Comparison of ENCODE assay signal across 8 mouse cellular contexts in the genomic region with DNA sequence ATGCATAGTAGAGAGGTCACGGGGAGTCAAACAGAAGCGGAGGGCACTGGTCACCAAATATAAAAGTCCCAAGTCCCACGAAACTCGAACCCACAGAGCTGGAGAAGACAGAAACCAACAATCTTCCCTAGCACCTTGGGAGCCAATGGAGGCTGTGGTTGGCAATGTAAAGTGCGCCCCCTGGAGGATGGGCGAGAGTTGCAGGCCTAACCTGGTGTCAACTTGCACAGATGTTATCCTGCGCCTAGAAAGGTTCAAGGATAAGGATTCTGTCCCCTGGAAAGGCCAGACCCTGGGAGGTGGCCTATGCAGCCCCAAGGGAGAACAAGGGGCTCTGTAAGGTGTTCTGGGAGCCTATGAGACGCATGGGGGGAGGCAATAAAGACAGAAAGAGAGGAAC. TPM values are rescaled to one million over a fixed set of nuclear protein-coding genes. Genes with fewer than 3 reads are reported as not detected.
A peak's percentile ranks its signal among the peaks of the same experiment; 100 is the strongest.
DNase-seq lines count a peak whose midpoint lies in the region; ATAC-seq and TF ChIP-seq lines count a peak whose summit lies in the region.

No protein-coding gene starts in this region.

- H3K9me3 ChIP-seq in embryonic facial prominence, embryonic 12.5 days: no peaks in the 10 kb centered on the region
- H3K9me3 ChIP-seq in heart, postnatal 0 days (replicated peaks; ENCODE audit: control insufficient read depth, low read length): no peaks in the 10 kb centered on the region
- H3K9me3 ChIP-seq in lung, postnatal 0 days (ENCODE audit: low read length): no peaks in the 10 kb centered on the region
- no peaks in the 10 kb centered on the region for H3K9me3 ChIP-seq in midbrain, embryonic 11.5 days (ENCODE audit: control insufficient read depth, low read length)

- peaks cover 19% of the 10 kb centered on the region for H3K4me1 ChIP-seq in embryonic facial prominence, embryonic 12.5 days
- H3K4me1 ChIP-seq in heart, postnatal 0 days (ENCODE audit: control insufficient read depth, insufficient read depth): 0 out of 2 replicates have a peak, but pooled peaks cover 8% of the 10 kb centered on the region
- no peaks in the 10 kb centered on the region for H3K4me1 ChIP-seq in lung, postnatal 0 days (ENCODE audit: insufficient read depth, low read depth, low read length)
- no peaks in the 10 kb centered on the region for H3K4me1 ChIP-seq in midbrain, embryonic 11.5 days (ENCODE audit: control insufficient read depth, insufficient read depth, low read length)

- H3K27me3 ChIP-seq in embryonic facial prominence, embryonic 12.5 days: no peaks in the 10 kb centered on the region
- H3K27me3 ChIP-seq in heart, postnatal 0 days (ENCODE audit: control insufficient read depth, insufficient read depth, low read length): no peaks in the 10 kb centered on the region
- no peaks in the 10 kb centered on the region for H3K27me3 ChIP-seq in lung, postnatal 0 days (replicated peaks; ENCODE audit: insufficient read depth, low read length)
- no peaks in the 10 kb centered on the region for H3K27me3 ChIP-seq in midbrain, embryonic 11.5 days (ENCODE audit: control insufficient read depth, insufficient read depth, low read length)

- WGBS in embryonic facial prominence, embryonic 12.5 days: 66% methylated on average over 8 of the region's 8 CpGs
- WGBS in heart, postnatal 0 days: 73% methylated on average over 8 of the region's 8 CpGs
- 64% methylated on average over 8 of the region's 8 CpGs for WGBS in lung, postnatal 0 days
- WGBS in midbrain, embryonic 11.5 days: 68% methylated on average over 8 of the region's 8 CpGs

- H3K9ac ChIP-seq in embryonic facial prominence, embryonic 12.5 days: no peak overlapping the region
- H3K9ac ChIP-seq in heart, postnatal 0 days (replicated peaks; ENCODE audit: low read depth, low read length): no peak overlapping the region
- no peak overlapping the region for H3K9ac ChIP-seq in lung, postnatal 0 days (replicated peaks; ENCODE audit: low read depth)
- no peak overlapping the region for H3K9ac ChIP-seq in midbrain, embryonic 11.5 days (ENCODE audit: low read length)

- peak overlapping the region; percentile 83 for H3K27ac ChIP-seq in embryonic facial prominence, embryonic 12.5 days
- H3K27ac ChIP-seq in heart, postnatal 0 days (ENCODE audit: low read depth): peak overlapping the region; percentile 71
- peak overlapping the region; percentile 39; the same call in 1 of the 2 replicates for H3K27ac ChIP-seq in lung, postnatal 0 days (ENCODE audit: low read length)
- no peak overlapping the region for H3K27ac ChIP-seq in midbrain, embryonic 11.5 days (ENCODE audit: low read depth, low read length)

- no peak for TF ChIP-seq EP300 in heart, postnatal 0 days (IDR thresholded peaks at IDR 0.05; ENCODE audit: low read depth)
- no peak for TF ChIP-seq EP300 in lung, postnatal 0 days (IDR thresholded peaks at IDR 0.05)

- H3K36me3 ChIP-seq in embryonic facial prominence, embryonic 12.5 days: no peaks in the 10 kb centered on the region
- 0 out of 2 replicates have a peak, but pooled peaks cover 4% of the 10 kb centered on the region for H3K36me3 ChIP-seq in heart, postnatal 0 days (replicated peaks; ENCODE audit: control insufficient read depth, insufficient read depth, low read length)
- H3K36me3 ChIP-seq in lung, postnatal 0 days (ENCODE audit: insufficient read depth, low read length): no peaks in the 10 kb centered on the region
- no peaks in the 10 kb centered on the region for H3K36me3 ChIP-seq in midbrain, embryonic 11.5 days (ENCODE audit: control insufficient read depth, insufficient read depth, low read length)

- peak; percentile 57 for ATAC-seq in CD4-positive, CD25-positive, alpha-beta regulatory T cell, adult 4 months
- ATAC-seq in embryonic facial prominence, embryonic 12.5 days (ENCODE audit: insufficient number of reproducible peaks, insufficient read depth, low FRiP score, low TSS enrichment): no peak
- ATAC-seq in heart, postnatal 0 days (ENCODE audit: insufficient read depth, low read depth): no peak
- no peak for ATAC-seq in lung, postnatal 0 days
- no peak for ATAC-seq in midbrain, embryonic 11.5 days (ENCODE audit: low FRiP score)

- no peak overlapping the region for H3K4me3 ChIP-seq in embryonic facial prominence, embryonic 12.5 days
- H3K4me3 ChIP-seq in heart, postnatal 0 days (ENCODE audit: low read depth, low read length): no peak overlapping the region
- H3K4me3 ChIP-seq in lung, postnatal 0 days (ENCODE audit: low read depth, low read length): no peak overlapping the region
- no peak overlapping the region for H3K4me3 ChIP-seq in midbrain, embryonic 11.5 days (ENCODE audit: low read depth, low read length)

- no peak overlapping the region for H3K4me2 ChIP-seq in embryonic facial prominence, embryonic 12.5 days (replicated peaks)
- peak overlapping the region; percentile 22; the same call in 1 of the 2 replicates for H3K4me2 ChIP-seq in heart, postnatal 0 days (ENCODE audit: low read depth, low read length)
- H3K4me2 ChIP-seq in lung, postnatal 0 days (replicated peaks; ENCODE audit: low read depth, low read length): no peak overlapping the region
- H3K4me2 ChIP-seq in midbrain, embryonic 11.5 days: no peak overlapping the region

- DNase-seq in adipocyte (ENCODE audit: low spot score): peak; percentile 58
- DNase-seq in heart, postnatal 0 days (ENCODE audit: low spot score): no peak
- peak; percentile 57 to 65 for DNase-seq in layer of hippocampus, postnatal 10 days (ENCODE audit: low spot score in 2 of 2)
- DNase-seq in lung, postnatal 0 days (ENCODE audit: low spot score): peak; percentile 27
- peak; percentile 62 for DNase-seq in spleen, adult 12 weeks (ENCODE audit: low spot score)
- no peak for DNase-seq in midbrain, embryonic 11.5 days (ENCODE audit: low spot score, missing footprints)

- peak; percentile 67 for TF ChIP-seq CTCF in heart, postnatal 0 days (IDR thresholded peaks at IDR 0.05; ENCODE audit: low read depth)
- TF ChIP-seq CTCF in lung, postnatal 0 days (IDR thresholded peaks at IDR 0.05): peak; percentile 85

RNA-seq across cellular contexts. Expression of a gene that starts 24.0 kb away (rescaled TPM):
- 10 to 100 TPM; 41.2 to 68.7 TPM for polyA plus RNA-seq in CD4-positive, CD25-positive, alpha-beta regulatory T cell, adult 4 months (2017; shearing (Covaris generic))
- 8.1 and 8.6 TPM in 2 replicates for polyA plus RNA-seq in embryonic facial prominence, embryonic 12.5 days (2016; fragmentation: Nextera tagmentation; extraction: Ambion mirVana)
- total RNA-seq in heart, postnatal 0 days (2014; rRNA removed; ENCODE audit: low replicate concordance): 10.0 and 54.2 TPM in 2 replicates
- polyA plus RNA-seq in heart, postnatal 0 days (2015; fragmentation: Nextera tagmentation; extraction: Ambion mirVana): 21.6 and 22.3 TPM in 2 replicates
- 10 to 100 TPM in 1 of 2 experiments, 1 to 10 TPM in 1; 8.8 to 10.5 TPM for total RNA-seq in layer of hippocampus, postnatal 10 days (2021)
- 57.8 and 61.1 TPM in 2 replicates for polyA plus RNA-seq in lung, postnatal 0 days (2015; fragmentation: Nextera tagmentation; extraction: Ambion mirVana)
- 6.8 and 7.7 TPM in 2 replicates for polyA plus RNA-seq in midbrain, embryonic 11.5 days (2014; fragmentation: Nextera tagmentation; extraction: Ambion mirVana)

RNA-seq across cellular contexts. Expression of a gene that starts 47.9 kb away (rescaled TPM):
- 1 to 10 TPM; 2.8 to 2.9 TPM for polyA plus RNA-seq in CD4-positive, CD25-positive, alpha-beta regulatory T cell, adult 4 months (2017; shearing (Covaris generic))
- polyA plus RNA-seq in embryonic facial prominence, embryonic 12.5 days (2016; fragmentation: Nextera tagmentation; extraction: Ambion mirVana): 43.1 and 44.6 TPM in 2 replicates
- total RNA-seq in heart, postnatal 0 days (2014; rRNA removed; ENCODE audit: low replicate concordance): 9.3 and 24.0 TPM in 2 replicates
- polyA plus RNA-seq in heart, postnatal 0 days (2015; fragmentation: Nextera tagmentation; extraction: Ambion mirVana): 11.7 and 13.0 TPM in 2 replicates
- 100 to 1,000 TPM; 103 to 117 TPM for total RNA-seq in layer of hippocampus, postnatal 10 days (2021)
- polyA plus RNA-seq in lung, postnatal 0 days (2015; fragmentation: Nextera tagmentation; extraction: Ambion mirVana): 29.2 and 29.6 TPM in 2 replicates
- polyA plus RNA-seq in midbrain, embryonic 11.5 days (2014; fragmentation: Nextera tagmentation; extraction: Ambion mirVana): 18.5 and 18.6 TPM in 2 replicates

Comparison
In these comparisons a context has a peak if more than half of its experiments do, and no peak if none do; other contexts are left out.
1. DNase-seq: peak in adipocyte (single experiment), layer of hippocampus, postnatal 10 days (2 of 2), lung, postnatal 0 days (single experiment) and spleen, adult 12 weeks (single experiment); none in heart, postnatal 0 days (single experiment) and midbrain, embryonic 11.5 days (single experiment).